Mouse (Mus musculus): ENCODE measurements around the gene Prr5l. TPM values are rescaled to one million over a fixed set of nuclear protein-coding genes. Genes with fewer than 3 reads are reported as not detected.

Gene Prr5l
- total and polyA plus RNA-seq, 3 experiments, result 4.0 to 6.4 (median 5.0) TPM

Other genes with a start within 250 kb of the Prr5l start
- under 1 TPM in 1 of 2 experiments, not detected in 1; 0.06 TPM for gene Rag1, start 233.5 kb downstream of the Prr5l start, total RNA-seq (2021)
- gene Rag1, start 233.5 kb downstream of the Prr5l start, polyA plus RNA-seq (2012; rRNA removed), result not detected in 2 replicates
- 10 to 100 TPM; 18.8 to 34.2 TPM for gene B230118H07Rik, start 233.5 kb downstream of the Prr5l start, total RNA-seq (2021)
- gene B230118H07Rik, start 233.5 kb downstream of the Prr5l start, polyA plus RNA-seq (2012; rRNA removed), result 0.19 and 0.34 TPM in 2 replicates
- gene Traf6, start 204.6 kb downstream of the Prr5l start, total RNA-seq (2021), result 10 to 100 TPM; 16.5 to 23.1 TPM
- gene Traf6, start 204.6 kb downstream of the Prr5l start, polyA plus RNA-seq (2012; rRNA removed), result 5.2 and 6.5 TPM in 2 replicates
- 10 to 100 TPM; 40.8 to 54.0 TPM for gene Commd9, start 3.2 kb upstream of the Prr5l start, total RNA-seq (2021)
- 37.6 and 46.8 TPM in 2 replicates for gene Commd9, start 3.2 kb upstream of the Prr5l start, polyA plus RNA-seq (2012; rRNA removed)

Data from adrenal gland, adult 2 months (tissue).